In the genomic region with DNA sequence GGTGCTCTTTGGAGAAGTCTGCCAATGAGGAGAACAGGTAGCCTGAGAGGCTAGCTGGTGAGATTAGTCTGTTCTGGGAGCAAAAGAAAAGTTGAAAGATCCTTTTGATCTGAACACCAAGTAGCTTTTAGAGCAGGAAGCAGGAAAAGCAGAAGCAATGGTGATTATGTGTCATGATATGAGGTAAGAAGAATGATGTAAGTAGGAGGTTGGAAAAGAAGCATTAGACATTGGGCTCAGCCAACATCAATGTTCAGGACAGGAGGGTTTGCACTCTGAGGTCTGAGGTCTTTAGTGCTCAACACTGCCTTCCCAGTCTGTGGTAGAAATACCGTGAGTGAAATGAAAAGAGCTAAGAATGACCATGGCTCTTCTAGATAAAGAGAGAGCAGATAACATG, we compare ENCODE assay signal across 13 mouse cellular contexts.
"Had no signal": no experiment of that assay in that cellular context is flagged by ENCODE, and none has a peak within 500 bp of the region (broad histone marks: within the 10 kb centered on the region; RNA-seq: fewer than 3 reads in every experiment).

No protein-coding gene starts in this region.

- H3K36me3 ChIP-seq: kidney, embryonic 15.5 days; limb, embryonic 10.5 days; liver, embryonic 15.5 days; midbrain, embryonic 12.5 days had no signal

- H3K9ac ChIP-seq: kidney, embryonic 15.5 days; liver, embryonic 15.5 days; midbrain, embryonic 12.5 days had no signal

- H3K27me3 ChIP-seq: kidney, embryonic 15.5 days; liver, embryonic 15.5 days; midbrain, embryonic 12.5 days had no signal

- H3K4me3 ChIP-seq: kidney, embryonic 15.5 days; left cerebral cortex, adult 2 months; limb, embryonic 10.5 days; liver, embryonic 15.5 days; midbrain, embryonic 12.5 days had no signal

- H3K27ac ChIP-seq: kidney, embryonic 15.5 days; left cerebral cortex, adult 2 months; limb, embryonic 10.5 days; liver, embryonic 15.5 days; midbrain, embryonic 12.5 days had no signal

- H3K9me3 ChIP-seq: kidney, embryonic 15.5 days; limb, embryonic 10.5 days; liver, embryonic 15.5 days; midbrain, embryonic 12.5 days had no signal

- DNase-seq: kidney, postnatal 14 days; lung, adult 2 months; lung, postnatal 36 days; right cerebral cortex, postnatal 14 days; thymus, postnatal 14 days had no signal

- H3K4me1 ChIP-seq: liver, embryonic 15.5 days; midbrain, embryonic 12.5 days had no signal

- H3K4me2 ChIP-seq: kidney, embryonic 15.5 days; liver, embryonic 11.5 days; liver, embryonic 15.5 days; midbrain, embryonic 12.5 days had no signal

- ATAC-seq: lung, postnatal 0 days; midbrain, embryonic 16.5 days had no signal
